Mouse (Mus musculus): ENCODE measurements around the gene Ccdc69. TPM values are rescaled to one million over a fixed set of nuclear protein-coding genes. Genes with fewer than 3 reads are reported as not detected.

The Ccdc69 gene
- polyA plus RNA-seq, 1 experiment from 2014 or later, result 0.56 TPM

GRCm38 (mm10) chr11:55109521-55110300 lies 31.8 kb upstream of the Ccdc69 start:
- H3K4me2 ChIP-seq, result no peak overlapping the region
- no peaks in the 10 kb centered on the region for H3K9me3 ChIP-seq (replicated peaks)
- no peaks in the 10 kb centered on the region for H3K27me3 ChIP-seq (replicated peaks)
- H3K4me1 ChIP-seq, result peaks cover 3% of the 10 kb centered on the region; the same call in 1 of the 2 replicates
- no peak for ATAC-seq (ENCODE audit: low FRiP score)
- no peak overlapping the region for H3K4me3 ChIP-seq (replicated peaks)
- 98% methylated on average over 7 of the region's 7 CpGs for WGBS
- H3K36me3 ChIP-seq, result peaks cover 34% of the 10 kb centered on the region
- no peak overlapping the region for H3K27ac ChIP-seq (replicated peaks)
- no peak overlapping the region for H3K9ac ChIP-seq (replicated peaks)

- no peak overlapping the region for H3K4me2 ChIP-seq
- H3K9me3 ChIP-seq (replicated peaks), result no peaks in the 10 kb centered on the region
- H3K4me3 ChIP-seq (replicated peaks), result no peak overlapping the region
- 100% methylated on average over 1 of the region's 1 CpGs for WGBS
- ATAC-seq (ENCODE audit: low FRiP score), result no peak
- no peak overlapping the region for H3K9ac ChIP-seq (replicated peaks)
- no peaks in the 10 kb centered on the region for H3K27me3 ChIP-seq (replicated peaks)
- peaks cover 38% of the 10 kb centered on the region for H3K36me3 ChIP-seq
- peaks cover 6% of the 10 kb centered on the region; the same call in 1 of the 2 replicates for H3K4me1 ChIP-seq
- no peak overlapping the region for H3K27ac ChIP-seq (replicated peaks)
These were observed 28.7 kb upstream of the Ccdc69 start for GRCm38 (mm10) chr11:55106636-55107035.

- peaks cover 38% of the 10 kb centered on the region for H3K36me3 ChIP-seq
- H3K4me2 ChIP-seq, result no peak overlapping the region
- peaks cover 4% of the 10 kb centered on the region; the same call in 1 of the 2 replicates for H3K4me1 ChIP-seq
- H3K27me3 ChIP-seq (replicated peaks), result no peaks in the 10 kb centered on the region
- 91% methylated on average over 4 of the region's 4 CpGs for WGBS
- no peak overlapping the region for H3K9ac ChIP-seq (replicated peaks)
- H3K27ac ChIP-seq (replicated peaks), result no peak overlapping the region
- H3K9me3 ChIP-seq (replicated peaks), result no peaks in the 10 kb centered on the region
- H3K4me3 ChIP-seq (replicated peaks), result no peak overlapping the region
- no peak for ATAC-seq (ENCODE audit: low FRiP score)
These were observed 27.5 kb upstream of the Ccdc69 start for GRCm38 (mm10) chr11:55105389-55105788.

GRCm38 (mm10) chr11:55103229-55103628 lies 25.3 kb upstream of the Ccdc69 start:
- Histone ChIP-seq H3K27me3 (replicated peaks) (no peaks in the 10 kb centered on the region), H3K4me1 (peaks cover 20% of the 10 kb centered on the region), H3K9ac (replicated peaks) (no peak overlapping the region), H3K4me3 (replicated peaks) (no peak overlapping the region), H3K36me3 (peaks cover 26% of the 10 kb centered on the region; the same call in 1 of the 2 replicates), H3K4me2 (no peak overlapping the region), H3K27ac (replicated peaks) (no peak overlapping the region), H3K9me3 (replicated peaks) (no peaks in the 10 kb centered on the region)
- 53% methylated on average over 3 of the region's 3 CpGs for WGBS
- ATAC-seq (ENCODE audit: low FRiP score), result no peak

- Histone ChIP-seq H3K4me1 (peaks cover 25% of the 10 kb centered on the region), H3K9me3 (replicated peaks) (no peaks in the 10 kb centered on the region), H3K9ac (replicated peaks) (no peak overlapping the region), H3K27me3 (replicated peaks) (no peaks in the 10 kb centered on the region), H3K4me3 (replicated peaks) (no peak overlapping the region), H3K4me2 (no peak overlapping the region), H3K27ac (replicated peaks) (no peak overlapping the region), H3K36me3 (peaks cover 17% of the 10 kb centered on the region; the same call in 1 of the 2 replicates)
- no peak for ATAC-seq (ENCODE audit: low FRiP score)
- WGBS, result 89% methylated on average over 3 of the region's 3 CpGs
These were observed 24.1 kb upstream of the Ccdc69 start for GRCm38 (mm10) chr11:55102015-55102414.

GRCm38 (mm10) chr11:55099868-55100267 lies 21.9 kb upstream of the Ccdc69 start:
- Histone ChIP-seq H3K4me1 (peaks cover 27% of the 10 kb centered on the region), H3K4me3 (replicated peaks) (no peak overlapping the region), H3K27me3 (replicated peaks) (no peaks in the 10 kb centered on the region), H3K4me2 (no peak overlapping the region; the same call in 1 of the 2 replicates), H3K36me3 (peaks cover 4% of the 10 kb centered on the region; the same call in 1 of the 2 replicates), H3K27ac (replicated peaks) (no peak overlapping the region), H3K9me3 (replicated peaks) (no peaks in the 10 kb centered on the region), H3K9ac (replicated peaks) (no peak overlapping the region)
- ATAC-seq (ENCODE audit: low FRiP score), result no peak
- 42% methylated on average over 4 of the region's 4 CpGs for WGBS

GRCm38 (mm10) chr11:55099019-55099771 lies 21.3 kb upstream of the Ccdc69 start:
- Histone ChIP-seq H3K36me3 (peaks cover 4% of the 10 kb centered on the region; the same call in 1 of the 2 replicates), H3K4me1 (peaks cover 27% of the 10 kb centered on the region), H3K4me3 (replicated peaks) (no peak overlapping the region), H3K4me2 (peak overlapping the region; percentile 84), H3K27me3 (replicated peaks) (no peaks in the 10 kb centered on the region), H3K9ac (replicated peaks) (no peak overlapping the region), H3K9me3 (replicated peaks) (no peaks in the 10 kb centered on the region), H3K27ac (replicated peaks) (no peak overlapping the region)
- 94% methylated on average over 8 of the region's 8 CpGs for WGBS
- no peak for ATAC-seq (ENCODE audit: low FRiP score)

- H3K36me3 ChIP-seq, result no peaks in the 10 kb centered on the region
- 13% methylated on average over 24 of the region's 24 CpGs for WGBS
These were observed 20.4 kb upstream of the Ccdc69 start for GRCm38 (mm10) chr11:55098189-55098915.

GRCm38 (mm10) chr11:55097463-55098188 lies 19.7 kb upstream of the Ccdc69 start, which contains the start of gene Gm2a:
TSS of gene Gm2a (plus strand) at chr11:55098115.
- WGBS, result 3% methylated on average over 40 of the region's 45 CpGs

More at GRCm38 (mm10) chr11:55098189-55098915, 20.4 kb upstream of the Ccdc69 start:
- Histone ChIP-seq H3K4me1 (peaks cover 25% of the 10 kb centered on the region), H3K27me3 (replicated peaks) (no peaks in the 10 kb centered on the region), H3K27ac (replicated peaks) (peak overlapping the region; percentile 84), H3K9ac (replicated peaks) (peak overlapping the region; percentile 80), H3K4me3 (replicated peaks) (peak overlapping the region; percentile 67), H3K9me3 (replicated peaks) (no peaks in the 10 kb centered on the region), H3K4me2 (peak overlapping the region; percentile 84)
- ATAC-seq (ENCODE audit: low FRiP score), result no peak; the same call in 1 of the 2 replicates

GRCm38 (mm10) chr11:55096731-55097462 lies 19.0 kb upstream of the Ccdc69 start:
- ATAC-seq (ENCODE audit: low FRiP score), result no peak
- H3K4me3 ChIP-seq (replicated peaks), result peak overlapping the region; percentile 67
- no peaks in the 10 kb centered on the region for H3K27me3 ChIP-seq (replicated peaks)
- no peak overlapping the region for H3K9ac ChIP-seq (replicated peaks)
- peak overlapping the region; percentile 84 for H3K4me2 ChIP-seq
- H3K27ac ChIP-seq (replicated peaks), result peak overlapping the region; percentile 84
- no peaks in the 10 kb centered on the region for H3K36me3 ChIP-seq
- H3K4me1 ChIP-seq, result peaks cover 24% of the 10 kb centered on the region
- H3K9me3 ChIP-seq (replicated peaks), result no peaks in the 10 kb centered on the region
- WGBS, result 34% methylated on average over 11 of the region's 11 CpGs

More at GRCm38 (mm10) chr11:55097463-55098188, 19.7 kb upstream of the Ccdc69 start, which contains the start of gene Gm2a:
- no peaks in the 10 kb centered on the region for H3K27me3 ChIP-seq (replicated peaks)
- H3K36me3 ChIP-seq, result no peaks in the 10 kb centered on the region
- peaks cover 24% of the 10 kb centered on the region for H3K4me1 ChIP-seq
- H3K4me3 ChIP-seq (replicated peaks), result peak within 1 kb of the TSS; percentile 67
- peak; percentile 97 for ATAC-seq (ENCODE audit: low FRiP score)
- no peaks in the 10 kb centered on the region for H3K9me3 ChIP-seq (replicated peaks)
- peak within 1 kb of the TSS; percentile 80 for H3K9ac ChIP-seq (replicated peaks)
- peak within 1 kb of the TSS; percentile 84 for H3K27ac ChIP-seq (replicated peaks)
- H3K4me2 ChIP-seq, result peak within 1 kb of the TSS; percentile 84

Data from neural tube, embryonic 15.5 days (tissue).